Mouse (Mus musculus): Measurements from ENCODE around the gene Adamtsl3. TPM values are rescaled to one million over a fixed set of nuclear protein-coding genes. Genes with fewer than 3 reads are reported as not detected.

Adamtsl3 gene
- polyA plus RNA-seq, 1 experiment: not detected

GRCm38 (mm10) chr7:82483426-82483825 lies 147.9 kb downstream of the Adamtsl3 start:
- TF ChIP-seq POLR2A (IDR thresholded peaks at IDR 0.05; ENCODE audit: borderline replicate concordance, low read depth, low read length) (no peak), CTCF (IDR thresholded peaks at IDR 0.05; ENCODE audit: low read depth, low read length) (no peak)
- H3K4me1 ChIP-seq (ENCODE audit: control insufficient read depth, insufficient read depth, low read length): no peaks in the 10 kb centered on the region
- H3K27ac ChIP-seq (ENCODE audit: insufficient read depth, low read depth, low read length): no peak overlapping the region
- no peak overlapping the region for H3K4me3 ChIP-seq (ENCODE audit: insufficient read depth, low read length)

GRCm38 (mm10) chr7:82484834-82485233 lies 149.3 kb downstream of the Adamtsl3 start:
- Histone ChIP-seq H3K4me1 (ENCODE audit: control insufficient read depth, insufficient read depth, low read length) (no peaks in the 10 kb centered on the region), H3K27ac (ENCODE audit: insufficient read depth, low read depth, low read length) (no peak overlapping the region), H3K4me3 (ENCODE audit: insufficient read depth, low read length) (no peak overlapping the region)
- no peak for TF ChIP-seq POLR2A (IDR thresholded peaks at IDR 0.05; ENCODE audit: borderline replicate concordance, low read depth, low read length)
- no peak for TF ChIP-seq CTCF (IDR thresholded peaks at IDR 0.05; ENCODE audit: low read depth, low read length)

- Histone ChIP-seq H3K27ac (ENCODE audit: insufficient read depth, low read depth, low read length) (no peak overlapping the region), H3K4me1 (ENCODE audit: control insufficient read depth, insufficient read depth, low read length) (no peaks in the 10 kb centered on the region), H3K4me3 (ENCODE audit: insufficient read depth, low read length) (no peak overlapping the region)
- TF ChIP-seq POLR2A (IDR thresholded peaks at IDR 0.05; ENCODE audit: borderline replicate concordance, low read depth, low read length) (no peak), CTCF (IDR thresholded peaks at IDR 0.05; ENCODE audit: low read depth, low read length) (no peak)
These were observed 150.0 kb downstream of the Adamtsl3 start for GRCm38 (mm10) chr7:82485344-82485954.

- no peak for TF ChIP-seq CTCF (IDR thresholded peaks at IDR 0.05; ENCODE audit: low read depth, low read length)
- TF ChIP-seq POLR2A (IDR thresholded peaks at IDR 0.05; ENCODE audit: borderline replicate concordance, low read depth, low read length): no peak
These were observed 155.5 kb downstream of the Adamtsl3 start for GRCm38 (mm10) chr7:82491018-82491417.

GRCm38 (mm10) chr7:82492881-82493280 lies 157.4 kb downstream of the Adamtsl3 start:
- H3K27ac ChIP-seq (ENCODE audit: insufficient read depth, low read depth, low read length): no peak overlapping the region
- H3K4me3 ChIP-seq (ENCODE audit: insufficient read depth, low read length): no peak overlapping the region
- TF ChIP-seq CTCF (IDR thresholded peaks at IDR 0.05; ENCODE audit: low read depth, low read length): no peak
- no peaks in the 10 kb centered on the region for H3K4me1 ChIP-seq (ENCODE audit: control insufficient read depth, insufficient read depth, low read length)

More at GRCm38 (mm10) chr7:82491018-82491417, 155.5 kb downstream of the Adamtsl3 start:
- Histone ChIP-seq H3K27ac (ENCODE audit: insufficient read depth, low read depth, low read length) (no peak overlapping the region), H3K4me3 (ENCODE audit: insufficient read depth, low read length) (no peak overlapping the region), H3K4me1 (ENCODE audit: control insufficient read depth, insufficient read depth, low read length) (no peaks in the 10 kb centered on the region)

GRCm38 (mm10) chr7:82494220-82494619 lies 158.7 kb downstream of the Adamtsl3 start:
- TF ChIP-seq POLR2A (IDR thresholded peaks at IDR 0.05; ENCODE audit: borderline replicate concordance, low read depth, low read length): no peak
- no peak for TF ChIP-seq CTCF (IDR thresholded peaks at IDR 0.05; ENCODE audit: low read depth, low read length)
- H3K4me1 ChIP-seq (ENCODE audit: control insufficient read depth, insufficient read depth, low read length): no peaks in the 10 kb centered on the region

GRCm38 (mm10) chr7:82497064-82497463 lies 161.6 kb downstream of the Adamtsl3 start:
- Histone ChIP-seq H3K27ac (ENCODE audit: insufficient read depth, low read depth, low read length) (no peak overlapping the region), H3K4me3 (ENCODE audit: insufficient read depth, low read length) (no peak overlapping the region), H3K4me1 (ENCODE audit: control insufficient read depth, insufficient read depth, low read length) (no peaks in the 10 kb centered on the region)
- TF ChIP-seq POLR2A (IDR thresholded peaks at IDR 0.05; ENCODE audit: borderline replicate concordance, low read depth, low read length) (no peak), CTCF (IDR thresholded peaks at IDR 0.05; ENCODE audit: low read depth, low read length) (no peak)

More at GRCm38 (mm10) chr7:82494220-82494619, 158.7 kb downstream of the Adamtsl3 start:
- no peak overlapping the region for H3K4me3 ChIP-seq (ENCODE audit: insufficient read depth, low read length)
- H3K27ac ChIP-seq (ENCODE audit: insufficient read depth, low read depth, low read length): no peak overlapping the region

GRCm38 (mm10) chr7:82501306-82501705 lies 165.8 kb downstream of the Adamtsl3 start:
- H3K4me1 ChIP-seq (ENCODE audit: control insufficient read depth, insufficient read depth, low read length): no peaks in the 10 kb centered on the region
- no peak overlapping the region for H3K27ac ChIP-seq (ENCODE audit: insufficient read depth, low read depth, low read length)
- no peak overlapping the region for H3K4me3 ChIP-seq (ENCODE audit: insufficient read depth, low read length)
- TF ChIP-seq POLR2A (IDR thresholded peaks at IDR 0.05; ENCODE audit: borderline replicate concordance, low read depth, low read length) (no peak), CTCF (IDR thresholded peaks at IDR 0.05; ENCODE audit: low read depth, low read length) (no peak)

GRCm38 (mm10) chr7:82502511-82502910 lies 167.0 kb downstream of the Adamtsl3 start:
- TF ChIP-seq CTCF (IDR thresholded peaks at IDR 0.05; ENCODE audit: low read depth, low read length): no peak
- H3K27ac ChIP-seq (ENCODE audit: insufficient read depth, low read depth, low read length): no peak overlapping the region
- no peak overlapping the region for H3K4me3 ChIP-seq (ENCODE audit: insufficient read depth, low read length)
- H3K4me1 ChIP-seq (ENCODE audit: control insufficient read depth, insufficient read depth, low read length): no peaks in the 10 kb centered on the region

GRCm38 (mm10) chr7:82504101-82504500 lies 168.6 kb downstream of the Adamtsl3 start:
- Histone ChIP-seq H3K4me1 (ENCODE audit: control insufficient read depth, insufficient read depth, low read length) (no peaks in the 10 kb centered on the region), H3K27ac (ENCODE audit: insufficient read depth, low read depth, low read length) (no peak overlapping the region), H3K4me3 (ENCODE audit: insufficient read depth, low read length) (no peak overlapping the region)
- TF ChIP-seq CTCF (IDR thresholded peaks at IDR 0.05; ENCODE audit: low read depth, low read length): peak; percentile 52
- TF ChIP-seq POLR2A (IDR thresholded peaks at IDR 0.05; ENCODE audit: borderline replicate concordance, low read depth, low read length): no peak

GRCm38 (mm10) chr7:82530583-82530982 lies 195.1 kb downstream of the Adamtsl3 start:
- Histone ChIP-seq H3K4me1 (ENCODE audit: control insufficient read depth, insufficient read depth, low read length) (no peaks in the 10 kb centered on the region), H3K4me3 (ENCODE audit: insufficient read depth, low read length) (no peak overlapping the region), H3K27ac (ENCODE audit: insufficient read depth, low read depth, low read length) (no peak overlapping the region)
- TF ChIP-seq CTCF (IDR thresholded peaks at IDR 0.05; ENCODE audit: low read depth, low read length) (no peak), POLR2A (IDR thresholded peaks at IDR 0.05; ENCODE audit: borderline replicate concordance, low read depth, low read length) (no peak)
